Mouse (Mus musculus): ENCODE results near the gene Pbrm1. TPM values are rescaled to one million over a fixed set of nuclear protein-coding genes. Genes with fewer than 3 reads are reported as not detected.

The Pbrm1 gene
- total RNA-seq, 2 experiments from 2014 or later = 49.9 to 53.8 TPM

DNA sequence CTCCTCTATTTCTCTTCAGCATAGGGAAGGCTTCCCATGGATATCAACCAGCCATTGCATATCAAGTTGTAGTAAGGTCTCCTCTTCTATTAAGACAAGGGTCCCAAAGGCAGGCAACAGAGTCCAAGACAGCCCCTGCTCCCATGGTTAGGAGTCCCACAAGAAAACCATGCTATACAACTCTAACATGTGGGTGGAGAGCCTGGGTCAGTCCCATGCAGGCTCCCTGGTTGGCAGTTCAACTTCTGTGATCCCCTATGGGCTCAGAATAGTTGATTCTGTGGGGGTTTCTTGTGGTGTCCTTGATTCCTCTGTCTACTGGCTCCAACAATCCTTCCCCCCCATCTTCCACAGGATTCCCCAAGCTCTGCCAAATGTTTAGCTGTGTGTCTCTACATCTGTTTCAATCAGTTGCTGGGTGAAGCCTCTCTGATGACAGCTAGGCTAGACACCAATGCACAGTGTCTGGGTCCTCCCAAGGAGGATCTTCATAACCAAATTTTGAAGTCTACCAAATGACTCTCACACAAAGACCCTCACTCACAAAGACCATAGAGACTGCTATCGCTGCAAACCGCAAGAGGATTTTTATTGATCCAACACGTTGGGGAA is 59.8 kb downstream of the Pbrm1 start:
- intact Hi-C loops (cut with DNase I) = no loop called here
- DNase-seq = no peak

DNA sequence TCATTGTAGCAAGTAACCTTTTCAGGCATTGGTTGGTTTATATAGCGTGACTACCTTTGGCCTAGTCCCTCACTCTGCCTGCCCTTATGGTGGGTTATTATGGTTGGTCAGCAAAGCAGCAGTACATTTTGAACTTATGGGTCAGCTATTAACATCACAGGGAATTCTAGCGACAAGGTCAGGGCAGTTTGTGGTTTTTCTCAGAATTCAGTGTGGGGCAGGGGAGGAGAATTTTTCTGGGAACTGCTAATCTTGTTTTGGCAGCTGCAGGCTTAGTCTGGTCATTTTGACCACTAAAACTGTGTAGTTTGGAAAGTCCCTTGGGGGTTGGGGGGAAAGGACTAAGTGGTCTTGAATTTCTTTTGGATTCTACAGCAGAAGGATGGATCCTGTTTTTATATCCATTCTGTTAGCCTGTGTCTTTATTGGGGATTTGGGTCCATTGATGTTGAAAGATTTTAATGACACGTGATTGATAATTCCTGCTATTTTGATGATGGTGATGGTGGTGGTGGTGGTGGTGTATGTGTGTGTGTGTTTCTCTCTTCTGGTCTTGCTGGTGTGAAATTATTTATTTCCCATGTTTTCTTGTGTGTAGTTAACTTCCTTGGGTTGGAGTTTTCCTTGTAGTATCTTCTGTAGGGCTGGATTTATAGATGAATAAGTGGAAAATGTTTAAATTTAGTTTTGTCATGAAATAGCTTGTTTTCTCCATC is 60.5 kb downstream of the Pbrm1 start:
- intact Hi-C loops (cut with DNase I) = no loop called here

DNA sequence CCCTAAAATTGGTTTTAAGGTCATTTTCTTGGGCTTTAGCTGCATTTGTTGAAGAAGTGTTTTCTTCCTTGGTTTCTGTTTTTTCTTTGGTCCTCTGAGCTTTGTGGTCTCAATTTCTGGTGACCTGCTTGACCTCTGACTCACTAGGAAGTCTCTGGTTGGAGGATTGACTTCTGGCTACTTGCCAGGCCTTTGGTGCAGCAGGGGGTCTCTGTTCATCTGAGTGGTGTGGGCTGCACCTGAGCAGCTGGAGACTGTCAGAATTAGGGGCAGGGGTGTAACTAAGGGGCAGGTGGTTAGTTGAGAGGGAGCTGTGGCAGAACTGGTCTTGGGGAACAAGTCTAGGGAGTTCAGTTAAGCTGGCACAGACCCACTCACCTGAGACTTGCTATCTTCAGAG is 62.2 kb downstream of the Pbrm1 start:
- intact Hi-C loops (cut with DNase I) = no loop called here
- no peak for DNase-seq

More for the DNA sequence above, 60.5 kb downstream of the Pbrm1 start:
- DNase-seq = no peak

DNA sequence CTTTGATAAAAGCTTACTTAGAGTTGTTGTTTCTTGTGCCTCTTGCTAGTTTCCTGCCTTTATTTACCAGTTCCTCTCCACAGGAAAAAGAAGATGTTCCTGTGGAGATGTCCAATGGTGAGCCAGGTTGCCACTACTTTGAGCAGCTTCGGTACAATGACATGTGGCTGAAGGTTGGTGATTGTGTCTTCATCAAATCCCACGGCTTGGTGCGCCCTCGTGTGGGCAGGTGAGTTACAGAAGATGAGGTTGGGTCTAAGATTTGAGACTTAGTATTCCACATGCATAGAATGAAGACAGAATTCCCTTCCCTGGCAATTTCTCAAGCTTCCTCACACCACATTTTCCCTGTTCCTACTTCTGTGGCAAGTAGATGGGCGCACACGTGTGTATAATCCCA is 68.5 kb downstream of the Pbrm1 start:
- no peak for DNase-seq
- intact Hi-C loops (cut with DNase I) = no loop called here

DNA sequence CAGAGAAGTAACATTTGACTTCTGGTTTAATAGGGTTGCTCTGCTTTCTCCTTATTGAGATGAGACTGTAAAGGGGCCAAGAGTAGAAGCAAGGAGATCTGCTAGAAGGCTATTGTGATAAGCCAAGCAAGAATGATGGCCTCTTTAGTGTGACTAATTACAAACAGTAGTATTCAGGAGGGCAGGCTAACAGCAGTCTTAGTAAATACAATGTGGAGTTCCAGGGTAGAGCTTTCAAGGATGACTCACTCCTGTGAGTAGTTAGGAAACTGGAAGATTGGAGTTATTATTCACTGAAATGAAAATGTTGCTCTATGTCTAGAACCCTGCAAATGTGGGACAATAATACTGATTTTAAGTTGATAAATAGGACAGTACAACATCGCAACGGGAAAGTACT is 69.6 kb downstream of the Pbrm1 start:
- intact Hi-C loops (cut with DNase I) = no loop called here

DNA sequence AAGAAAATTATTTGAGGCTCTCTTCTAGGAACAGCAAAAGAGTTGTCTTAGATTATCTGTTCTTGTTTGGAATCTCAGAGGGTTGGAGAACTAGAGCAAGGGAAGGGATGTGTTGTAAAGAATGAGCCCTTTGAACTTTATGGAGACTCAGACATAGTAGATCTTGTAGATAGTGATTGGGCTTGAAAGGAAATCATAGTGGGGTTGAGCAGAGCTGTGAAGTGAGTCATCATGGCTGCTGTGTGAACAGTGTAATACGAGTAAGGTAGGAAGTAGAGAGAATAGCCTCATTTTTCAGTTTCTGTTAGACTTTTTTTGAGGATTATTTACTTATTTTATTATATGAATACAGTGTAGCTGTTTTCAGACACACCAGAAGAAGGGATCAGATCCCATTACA is 71.0 kb downstream of the Pbrm1 start:
- no peak for DNase-seq
- intact Hi-C loops (cut with DNase I) = no loop called here

More for the DNA sequence above, 69.6 kb downstream of the Pbrm1 start:
- no peak for DNase-seq

DNA sequence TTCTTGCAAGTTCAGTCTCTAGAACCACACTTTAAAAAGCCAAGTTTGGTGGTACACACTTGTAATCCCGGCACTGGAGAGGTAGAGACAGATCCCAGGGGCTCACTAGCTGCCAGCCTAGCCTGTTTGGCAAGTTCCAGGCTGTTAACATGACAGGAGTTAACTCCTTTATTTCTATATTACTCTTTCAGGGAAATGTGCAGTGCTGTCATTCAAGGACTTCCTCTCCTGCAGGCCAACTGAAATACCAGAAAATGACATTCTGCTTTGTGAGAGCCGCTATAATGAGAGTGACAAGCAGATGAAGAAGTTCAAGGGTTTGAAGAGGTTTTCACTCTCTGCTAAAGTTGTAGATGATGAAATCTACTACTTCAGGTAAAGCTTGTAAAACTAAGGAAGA is 86.2 kb downstream of the Pbrm1 start:
- intact Hi-C loops (cut with DNase I) = no loop called here

DNA sequence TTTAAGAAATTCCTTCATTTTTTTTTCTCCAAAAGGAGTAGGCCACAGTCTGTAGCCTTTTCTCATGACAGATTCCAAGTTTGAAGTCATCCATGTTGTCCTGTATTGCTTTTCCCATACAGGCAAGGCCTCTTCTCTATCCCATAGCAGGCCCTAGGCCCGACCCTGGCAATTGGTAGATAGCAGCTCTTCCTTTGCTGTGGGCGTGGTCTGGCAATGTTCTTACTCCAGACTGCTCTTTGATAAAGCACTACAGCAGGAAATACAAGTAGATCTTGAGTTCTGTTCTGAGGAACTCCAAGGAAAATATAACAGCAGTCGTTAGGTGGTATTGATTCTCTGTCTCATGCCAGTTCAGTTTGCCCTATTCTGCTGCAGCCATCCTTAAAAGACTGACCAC is 91.7 kb downstream of the Pbrm1 start:
- intact Hi-C loops (cut with DNase I) = no loop called here
- DNase-seq = no peak

More for the DNA sequence above, 86.2 kb downstream of the Pbrm1 start:
- DNase-seq = no peak

DNA sequence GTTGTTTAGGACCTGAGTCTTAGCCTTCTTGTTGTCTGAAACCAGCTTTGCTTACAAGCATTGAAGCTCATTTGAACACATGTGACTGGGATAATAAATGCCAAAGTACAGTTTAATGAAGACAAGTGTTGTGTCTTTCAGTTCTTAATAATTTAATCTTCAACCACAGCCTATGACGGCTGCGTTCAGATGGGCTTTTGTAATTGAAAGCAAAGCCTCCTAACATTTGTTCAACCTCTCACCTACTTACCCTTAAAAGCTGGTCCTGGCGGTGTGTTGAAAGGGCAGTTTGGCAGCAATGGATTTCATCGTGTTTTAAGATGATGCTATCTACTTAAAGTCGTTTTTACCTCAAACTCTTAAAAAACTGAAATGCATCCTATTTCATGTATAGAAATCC is 93.2 kb downstream of the Pbrm1 start:
- intact Hi-C loops (cut with DNase I) = no loop called here
- no peak for DNase-seq

DNA sequence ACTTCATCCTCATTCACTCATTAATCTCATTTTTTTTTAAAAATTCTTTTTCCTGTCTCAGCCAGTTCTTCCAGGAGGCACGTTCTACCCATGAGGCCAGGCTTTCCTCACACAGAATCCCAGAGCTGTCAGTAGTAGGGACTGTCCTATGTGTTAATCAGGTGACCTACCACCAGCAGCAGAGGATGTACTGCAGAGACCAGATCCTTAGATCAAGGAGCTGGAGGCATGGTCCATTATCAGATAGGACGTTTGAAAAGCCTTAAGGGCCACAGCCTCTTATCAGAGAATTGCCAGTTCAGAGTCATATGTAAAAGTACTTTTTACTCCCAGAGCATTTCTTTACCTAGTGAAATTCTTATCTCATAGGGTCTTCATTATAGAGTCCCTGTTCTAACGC is 95.1 kb downstream of the Pbrm1 start:
- intact Hi-C loops (cut with DNase I) = no loop called here
- no peak for DNase-seq

DNA sequence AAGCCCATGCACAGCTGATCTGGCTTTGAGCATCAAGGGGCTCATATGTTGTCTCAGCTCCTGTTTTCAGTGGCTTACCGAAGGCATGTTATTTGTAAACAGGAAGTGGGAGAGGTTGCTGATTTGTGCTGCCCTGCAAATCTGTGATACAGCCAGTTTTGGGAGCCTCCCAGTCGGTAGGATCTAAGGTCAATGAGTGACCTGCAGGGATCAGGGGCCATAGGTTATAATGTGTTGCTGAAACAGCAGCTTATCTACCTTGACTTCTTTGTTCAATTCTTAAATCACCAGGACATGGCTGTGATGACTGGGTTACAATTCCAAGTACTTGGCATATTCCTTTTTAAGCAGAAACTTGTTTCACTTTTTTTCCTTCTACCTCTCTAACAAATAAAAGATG is 96.6 kb downstream of the Pbrm1 start:
- no peak for DNase-seq
- intact Hi-C loops (cut with DNase I) = no loop called here

DNA sequence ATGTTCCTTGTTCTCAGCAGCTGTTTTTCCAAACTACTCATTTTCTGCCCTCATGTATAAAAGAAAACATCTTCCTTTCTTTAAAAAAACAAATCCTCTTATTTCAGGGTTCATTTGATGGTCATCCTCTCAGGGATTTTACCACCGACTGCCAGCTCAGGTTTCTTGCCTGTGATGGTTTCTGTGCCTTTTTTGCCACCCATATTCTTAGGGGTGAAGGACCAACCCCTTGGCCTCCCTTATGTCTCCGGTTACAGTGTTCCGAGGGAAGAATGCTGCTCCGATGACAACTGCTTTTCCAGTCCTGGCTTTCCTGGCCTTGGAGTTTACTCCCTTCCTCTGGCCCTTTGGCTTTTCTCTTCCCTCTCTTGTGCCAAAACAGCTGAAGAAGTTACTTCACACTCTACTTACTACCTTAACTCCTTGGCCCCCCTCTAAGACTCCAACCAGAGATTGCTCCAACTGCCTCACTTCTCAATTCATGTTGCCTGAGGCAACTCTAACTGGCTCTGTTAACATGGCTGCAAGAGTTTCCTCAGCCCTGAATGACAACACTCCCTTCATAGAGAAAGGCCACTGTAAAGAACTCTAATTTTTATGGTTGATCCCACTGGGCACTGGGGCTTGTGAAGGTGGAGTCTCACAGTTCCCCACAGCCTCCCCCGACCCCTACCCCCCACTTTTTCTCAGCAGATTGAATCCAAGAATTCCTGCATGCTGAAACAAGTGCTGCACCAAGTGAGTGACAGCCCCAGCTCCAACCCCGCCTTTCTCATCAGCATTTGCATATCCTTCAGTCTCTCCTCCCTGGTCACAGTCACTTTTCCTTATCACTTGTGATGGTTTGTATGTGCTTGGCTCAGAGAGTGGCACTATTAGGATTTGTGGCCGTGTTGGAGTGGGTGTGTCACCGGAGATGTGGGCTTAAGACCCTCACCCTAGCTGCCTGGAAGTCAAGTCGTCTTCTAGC is 106.5 kb downstream of the Pbrm1 start:
- no peak for DNase-seq
- intact Hi-C loops (cut with DNase I) = no loop called here

DNA sequence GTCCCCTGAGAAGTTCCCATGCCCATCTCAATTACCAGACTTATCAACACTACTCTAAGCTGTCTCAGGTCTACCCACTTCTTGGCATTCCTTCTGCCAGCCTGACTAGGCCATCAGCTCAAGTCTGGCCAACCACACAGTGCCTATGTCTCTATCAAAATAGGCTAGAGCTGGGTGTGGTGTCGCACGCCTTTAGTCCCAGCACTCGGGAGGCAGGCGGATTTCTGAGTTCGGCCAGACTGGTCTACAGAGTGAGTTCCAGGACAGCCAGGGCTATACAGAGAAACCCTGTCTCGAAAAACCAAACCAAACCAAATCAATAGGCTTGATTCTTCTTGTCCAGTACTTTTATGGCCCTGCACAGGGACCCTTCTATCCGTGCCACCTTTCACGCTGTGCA is 107.9 kb downstream of the Pbrm1 start:
- DNase-seq = no peak
- intact Hi-C loops (cut with DNase I) = no loop called here

DNA sequence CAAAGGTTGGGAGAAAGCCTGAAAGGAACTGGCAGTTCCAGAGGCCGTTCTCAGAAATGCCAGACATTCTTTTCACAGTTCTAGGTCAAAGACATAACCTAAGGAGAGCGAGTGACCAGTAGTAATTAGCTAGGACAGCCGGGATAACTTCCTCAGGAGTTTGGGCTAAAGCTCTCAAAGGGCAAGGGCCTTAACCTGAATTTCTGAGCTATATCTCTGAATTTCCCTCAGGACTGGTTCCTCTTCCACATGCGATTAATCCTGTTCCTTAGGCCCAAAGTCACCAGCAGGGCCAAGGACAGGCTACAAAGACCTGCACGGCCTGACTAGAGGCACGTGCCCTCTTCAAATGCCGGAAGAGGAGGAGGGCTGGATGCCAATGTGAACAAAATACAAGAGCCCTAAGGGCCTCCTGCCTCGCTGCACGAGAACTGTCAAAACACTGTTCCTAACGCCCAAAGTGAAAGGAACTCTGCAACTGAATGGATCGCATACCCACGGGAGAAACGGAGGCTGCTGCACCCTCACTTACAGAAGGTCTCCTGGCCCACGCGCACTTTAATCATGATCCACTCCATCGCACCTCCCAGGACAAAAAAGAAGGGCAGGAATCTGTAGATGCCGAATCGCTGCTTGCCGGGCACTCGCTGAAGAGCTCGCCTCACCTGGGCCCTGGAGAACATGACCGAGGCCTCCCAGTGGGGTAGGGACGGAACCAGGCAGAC is 109.3 kb downstream of the Pbrm1 start:
- peak; percentile 51 to 74 for DNase-seq
- intact Hi-C loops (cut with DNase I) = no loop called here

DNA sequence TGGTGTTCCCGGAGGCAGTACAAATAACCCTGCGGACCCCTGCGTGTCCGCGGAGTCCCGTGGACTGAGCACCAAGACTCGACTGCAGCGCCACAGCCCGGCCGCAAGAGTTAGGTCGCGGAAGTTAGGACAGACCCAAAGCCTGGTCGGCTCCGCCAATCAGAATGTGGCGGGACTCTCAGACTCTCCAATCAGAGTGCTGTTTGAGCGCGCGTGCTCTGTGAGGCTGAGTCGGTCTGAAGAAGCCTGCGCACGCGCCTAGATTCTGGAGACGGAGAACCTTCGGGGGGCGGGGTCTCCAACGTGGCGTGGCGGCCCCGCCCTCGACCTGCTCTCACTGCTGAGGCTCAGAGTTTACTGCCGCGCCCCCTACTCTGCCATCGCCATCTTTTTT is 109.9 kb downstream of the Pbrm1 start, which contains the start of gene Smim4:
Smim4 (minus strand) TSS at position 131 of the 394 bp plus-strand sequence.
- peak; percentile 92 to 93 for DNase-seq
- intact Hi-C loops (cut with DNase I) = no loop called here

DNA sequence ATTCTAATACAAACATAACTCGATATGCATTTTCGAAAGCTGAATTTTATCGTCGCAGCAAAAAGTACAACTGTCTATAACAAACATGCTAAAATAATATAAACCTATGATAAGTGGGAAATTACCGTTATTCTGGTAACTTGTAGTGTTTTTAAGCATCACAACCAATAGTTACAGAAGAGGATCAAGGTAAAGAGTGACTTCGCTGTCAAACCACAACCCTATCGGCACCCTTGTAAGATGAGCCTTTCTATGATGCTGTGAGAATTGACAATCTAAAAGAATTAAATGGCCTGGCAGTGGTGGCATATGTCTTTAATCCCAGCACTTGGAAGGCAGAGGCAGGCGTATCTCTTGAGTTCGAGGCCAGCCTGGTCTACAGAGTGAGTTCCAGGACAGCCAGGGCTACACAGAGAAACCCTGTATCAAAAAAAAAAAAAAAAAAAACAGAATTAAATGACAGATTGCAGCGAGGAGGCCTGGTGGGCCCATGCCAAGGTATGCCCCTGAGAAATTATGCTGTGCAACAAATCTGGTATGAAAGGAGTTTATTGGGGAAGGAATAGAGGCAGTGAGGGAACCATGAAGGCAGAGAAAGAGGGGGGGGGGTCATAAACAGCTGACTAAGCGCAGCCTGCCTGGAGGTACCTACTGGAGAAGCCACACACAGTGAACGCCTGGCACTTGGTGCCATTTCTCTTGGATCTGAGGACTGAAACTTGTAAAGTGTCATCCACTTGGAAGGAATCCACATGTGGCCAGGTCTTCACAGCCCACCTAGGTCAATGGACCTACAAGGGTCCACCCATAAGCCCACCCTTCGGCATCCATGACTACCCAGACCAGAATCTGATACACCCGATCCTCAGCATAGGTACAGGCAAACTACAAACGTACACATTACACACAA is 110.6 kb downstream of the Pbrm1 start:
- intact Hi-C loops (cut with DNase I) = loop anchor here (2.0 kb wide), 1 partner anchor 65 kb away; no protein-coding TSS in a partner anchor
- DNase-seq = no peak

DNA sequence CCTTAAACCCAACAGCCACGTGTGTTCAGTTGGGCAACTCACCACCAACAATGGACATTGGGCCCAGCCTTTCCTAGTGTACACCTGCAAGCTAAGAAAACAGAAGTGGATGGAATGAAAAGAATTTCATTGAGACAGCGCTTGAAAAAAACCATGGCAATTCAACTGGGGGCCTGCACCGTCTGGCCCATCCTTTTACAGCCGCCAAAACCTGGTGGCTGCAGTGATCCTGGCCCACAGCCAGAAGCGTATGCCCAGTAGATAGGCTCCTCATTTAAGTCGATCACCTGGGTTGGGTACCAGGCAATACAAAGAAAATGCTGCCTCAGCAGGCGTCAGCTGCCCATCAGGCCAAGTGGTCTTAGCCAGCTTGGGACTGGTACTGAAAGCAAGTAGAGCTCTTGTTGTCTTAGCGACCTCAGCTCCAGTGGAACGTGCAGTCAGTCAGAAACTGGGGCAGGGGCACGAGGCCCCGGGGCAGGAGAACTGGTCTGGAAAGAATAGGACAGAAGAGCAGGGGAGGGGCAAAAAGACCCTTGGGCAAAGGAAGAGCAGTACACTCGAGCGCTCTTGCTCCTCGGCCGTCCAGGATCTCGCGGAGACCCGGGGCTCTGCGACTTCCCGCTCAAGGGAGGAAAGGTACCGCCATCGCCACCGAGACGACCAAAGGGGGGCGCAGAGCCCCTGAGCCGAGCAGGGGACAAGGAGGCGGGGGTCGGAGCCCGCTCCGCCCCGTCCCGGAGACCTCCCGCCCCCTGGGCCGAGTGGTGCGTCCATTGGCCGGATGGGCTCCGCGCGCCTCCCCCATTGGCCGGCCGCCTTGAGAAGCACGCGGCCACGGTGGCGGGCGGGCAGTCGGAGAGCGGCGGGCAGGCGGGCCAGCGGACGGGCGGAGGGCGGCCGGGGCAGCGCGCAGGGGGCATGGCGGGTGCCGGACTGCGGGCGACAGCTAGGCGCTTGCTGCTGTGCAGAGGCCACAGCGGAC is 111.6 kb downstream of the Pbrm1 start, which contains the start of gene Nt5dc2:
Nt5dc2 (plus strand) TSS at position 818 of the 985 bp plus-strand sequence.
- intact Hi-C loops (cut with DNase I) = loop anchor here (2.0 kb wide), 1 partner anchor 64 kb away; no protein-coding TSS in a partner anchor
- peak; percentile 88 to 90 for DNase-seq

DNA sequence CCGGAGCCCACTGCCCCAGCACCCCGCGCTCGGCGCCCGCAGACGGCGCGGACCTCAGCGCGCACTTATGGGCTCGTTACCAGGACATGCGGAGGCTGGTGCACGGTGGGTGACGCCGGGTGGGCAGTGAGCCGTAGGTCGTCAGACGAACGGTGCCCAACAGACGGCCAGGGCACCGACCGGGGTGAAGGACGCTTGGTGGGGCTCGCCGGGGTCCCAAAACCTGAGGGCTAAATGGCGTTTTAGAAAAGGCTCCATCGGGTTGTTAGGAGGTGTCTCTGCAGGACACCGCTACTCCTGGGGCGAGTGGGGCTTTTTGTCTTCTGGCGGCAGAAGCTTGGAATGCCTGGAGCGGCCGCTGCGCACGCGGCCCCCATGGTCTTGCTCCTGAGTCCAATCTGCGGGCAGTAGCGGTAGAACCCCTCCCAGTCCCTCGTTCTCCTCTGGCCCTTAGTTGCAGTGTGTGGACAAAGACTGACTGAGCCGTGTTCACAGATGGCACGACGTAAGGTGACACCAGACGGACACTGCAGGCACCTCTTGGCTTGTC is 112.4 kb downstream of the Pbrm1 start:
- intact Hi-C loops (cut with DNase I) = loop anchor here (2.0 kb wide), 1 partner anchor 63 kb away; no protein-coding TSS in a partner anchor
- DNase-seq = peak in 1 of 2 experiments; percentile 37

Data from heart, postnatal 36 days (tissue).